Mouse (Mus musculus) spleen, adult 2 months (tissue): ENCODE measurements around the gene AC124502.3.

Experiments
- CTCF ChIP-seq: fragments of 200-500 bp; IDR thresholded peaks from 2 replicates; pipeline ENCODE4 v1.5.1; 2011; ENCODE audit warnings: mild to moderate bottlenecking, inconsistent platforms; ENCODE audit not compliant: insufficient read depth, insufficient read length, insufficient replicate concordance; ENCODE audit errors: extremely low read depth
- POLR2A ChIP-seq: fragments of 200-500 bp; IDR thresholded peaks from 2 replicates; pipeline ENCODE4 v1.6.1; 2011; ENCODE audit warnings: low read depth, low read length, inconsistent platforms

DNA sequence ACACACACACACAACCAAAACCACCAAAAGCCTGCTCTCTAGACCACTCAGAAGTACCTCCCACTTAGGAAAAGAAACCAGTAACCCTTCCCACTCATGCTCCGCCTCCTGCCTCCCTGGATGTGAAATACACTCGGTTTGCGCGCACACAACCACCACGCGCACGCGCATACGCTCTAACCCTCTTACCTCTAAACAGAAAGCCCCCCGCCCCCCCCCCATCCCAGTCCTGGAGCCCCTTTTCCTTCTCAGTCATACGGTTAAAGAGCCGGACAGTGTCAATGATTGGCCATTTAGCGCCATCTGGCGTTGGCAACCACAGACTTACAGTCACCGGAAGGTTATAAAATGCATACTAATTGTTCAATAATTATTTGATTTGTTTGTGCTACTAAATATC is 34.3 kb downstream of the AC124502.3 start:
- no peak for TF ChIP-seq POLR2A
- TF ChIP-seq CTCF = peak; percentile 50; the same call in 1 of the 2 replicates
